Mouse (Mus musculus): Measurements from ENCODE around the gene Fbxo40. TPM values are rescaled to one million over a fixed set of nuclear protein-coding genes. Genes with fewer than 3 reads are reported as not detected.

Gene Fbxo40
- polyA plus RNA-seq, 1 experiment = 0.37 TPM

GRCm38 (mm10) chr16:36947646-36948197, 42.5 kb downstream of the Fbxo40 start:
- H3K27me3 ChIP-seq (ENCODE audit: control insufficient read depth, insufficient read depth, low read length) = no peaks in the 10 kb centered on the region
- no peaks in the 10 kb centered on the region for H3K4me1 ChIP-seq (ENCODE audit: control insufficient read depth, insufficient read depth, low read length)
- no peaks in the 10 kb centered on the region for H3K36me3 ChIP-seq (ENCODE audit: control insufficient read depth, insufficient read depth, low read length)
- no peak for TF ChIP-seq CTCF (IDR thresholded peaks at IDR 0.05; ENCODE audit: control insufficient read depth, insufficient read depth, insufficient replicate concordance, low read depth, low read length)
- TF ChIP-seq POLR2A (IDR thresholded peaks at IDR 0.05; ENCODE audit: control insufficient read depth, low read depth, low read length) = no peak
- no peak overlapping the region for H3K27ac ChIP-seq (ENCODE audit: control insufficient read depth, insufficient read depth, low read depth, low read length)
- no peak overlapping the region for H3K4me3 ChIP-seq (ENCODE audit: control insufficient read depth, low read depth, low read length)

DNA sequence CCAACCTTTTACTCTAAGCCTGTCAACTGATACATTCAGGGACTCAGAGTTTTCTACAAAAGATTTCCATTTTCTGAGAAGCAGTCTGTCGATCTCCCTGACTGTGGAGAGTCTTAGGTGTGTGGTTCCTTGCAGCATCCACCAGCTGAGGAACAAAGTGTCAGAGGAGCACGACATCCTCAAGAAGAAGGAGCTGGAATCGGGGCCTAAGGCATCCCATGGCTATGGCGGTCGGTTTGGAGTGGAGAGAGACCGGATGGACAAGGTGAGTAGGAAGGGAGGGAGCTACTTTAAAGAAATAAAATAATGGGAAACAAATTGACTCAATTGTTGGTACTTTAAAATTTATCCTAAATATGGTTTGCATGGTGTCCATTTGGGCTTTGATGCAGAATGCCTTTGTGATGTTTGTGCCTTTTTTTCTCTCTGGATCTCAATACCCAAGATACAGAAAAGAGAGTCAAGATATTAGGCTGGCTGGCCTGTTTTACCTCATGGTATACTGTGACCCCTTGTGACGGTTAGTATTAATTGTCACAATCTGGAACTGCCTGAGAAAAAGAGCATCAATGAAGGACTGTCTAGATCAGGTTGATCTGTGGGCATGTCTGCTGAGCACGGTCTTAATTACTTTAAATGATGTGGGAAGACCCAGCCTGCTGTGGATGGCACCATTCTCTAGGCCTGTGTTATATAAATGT, 43.7 kb downstream of the Fbxo40 start:
- no peaks in the 10 kb centered on the region for H3K27me3 ChIP-seq (ENCODE audit: control insufficient read depth, insufficient read depth, low read length)

DNA sequence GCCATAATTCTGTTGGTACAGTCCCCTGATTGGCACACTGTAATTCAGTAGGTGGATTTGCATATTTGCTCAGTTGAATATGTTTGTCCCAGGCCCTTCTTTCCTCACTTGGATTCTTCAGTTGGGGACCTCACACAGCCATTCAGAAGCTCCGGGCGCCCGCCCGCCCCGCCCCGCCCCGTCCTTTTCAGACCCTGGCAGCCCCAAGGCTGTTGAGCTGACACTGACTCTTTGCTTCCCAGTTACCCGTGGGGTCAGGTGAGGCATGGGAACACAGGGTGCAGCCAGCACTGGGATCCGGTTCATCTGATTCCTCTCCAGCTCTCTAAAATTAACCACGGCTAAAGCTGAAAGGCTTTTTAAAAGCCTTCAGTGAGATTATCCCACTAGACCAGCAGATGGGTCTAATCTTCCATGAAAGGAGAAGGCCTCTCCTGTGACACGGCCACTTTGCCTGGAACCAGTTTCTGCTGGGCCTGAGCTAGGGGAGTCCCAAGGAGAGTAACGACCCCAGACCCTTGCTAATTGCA, 45.3 kb downstream of the Fbxo40 start:
- no peak overlapping the region for H3K4me3 ChIP-seq (ENCODE audit: control insufficient read depth, low read depth, low read length)
- no peak overlapping the region for H3K27ac ChIP-seq (ENCODE audit: control insufficient read depth, insufficient read depth, low read depth, low read length)
- TF ChIP-seq POLR2A (IDR thresholded peaks at IDR 0.05; ENCODE audit: control insufficient read depth, low read depth, low read length) = no peak
- no peak for TF ChIP-seq CTCF (IDR thresholded peaks at IDR 0.05; ENCODE audit: control insufficient read depth, insufficient read depth, insufficient replicate concordance, low read depth, low read length)
- no peaks in the 10 kb centered on the region for H3K4me1 ChIP-seq (ENCODE audit: control insufficient read depth, insufficient read depth, low read length)
- H3K27me3 ChIP-seq (ENCODE audit: control insufficient read depth, insufficient read depth, low read length) = no peaks in the 10 kb centered on the region
- no peaks in the 10 kb centered on the region for H3K36me3 ChIP-seq (ENCODE audit: control insufficient read depth, insufficient read depth, low read length)

More for the DNA sequence above, 43.7 kb downstream of the Fbxo40 start:
- H3K27ac ChIP-seq (ENCODE audit: control insufficient read depth, insufficient read depth, low read depth, low read length) = no peak overlapping the region
- H3K36me3 ChIP-seq (ENCODE audit: control insufficient read depth, insufficient read depth, low read length) = no peaks in the 10 kb centered on the region
- H3K4me3 ChIP-seq (ENCODE audit: control insufficient read depth, low read depth, low read length) = 0 out of 2 replicates have a peak overlapping the region, but pooled peaks have one; percentile 13
- TF ChIP-seq POLR2A (IDR thresholded peaks at IDR 0.05; ENCODE audit: control insufficient read depth, low read depth, low read length) (no peak), CTCF (IDR thresholded peaks at IDR 0.05; ENCODE audit: control insufficient read depth, insufficient read depth, insufficient replicate concordance, low read depth, low read length) (no peak)
- no peaks in the 10 kb centered on the region for H3K4me1 ChIP-seq (ENCODE audit: control insufficient read depth, insufficient read depth, low read length)

DNA sequence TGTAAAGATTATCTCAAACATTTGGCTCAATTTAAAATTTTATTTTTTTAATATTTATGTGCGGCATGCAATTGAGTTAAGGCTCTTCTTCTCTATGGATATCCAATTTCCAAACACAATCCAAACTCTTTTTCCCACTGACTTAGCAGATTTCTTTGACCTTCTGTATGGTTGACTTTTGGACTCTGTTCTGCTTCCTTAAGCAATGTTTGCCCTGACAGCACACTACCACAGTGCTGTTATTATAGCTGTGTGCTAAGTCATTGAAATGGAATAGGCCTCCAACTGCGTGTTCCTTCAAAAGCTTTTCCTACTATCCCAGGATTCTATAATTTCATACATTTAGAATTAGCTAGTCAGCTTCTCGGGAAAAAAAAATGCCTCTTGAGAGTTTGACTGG, 46.7 kb downstream of the Fbxo40 start:
- no peak overlapping the region for H3K27ac ChIP-seq (ENCODE audit: control insufficient read depth, insufficient read depth, low read depth, low read length)
- H3K4me3 ChIP-seq (ENCODE audit: control insufficient read depth, low read depth, low read length) = no peak overlapping the region
- H3K36me3 ChIP-seq (ENCODE audit: control insufficient read depth, insufficient read depth, low read length) = no peaks in the 10 kb centered on the region
- no peaks in the 10 kb centered on the region for H3K4me1 ChIP-seq (ENCODE audit: control insufficient read depth, insufficient read depth, low read length)
- H3K27me3 ChIP-seq (ENCODE audit: control insufficient read depth, insufficient read depth, low read length) = no peaks in the 10 kb centered on the region
- TF ChIP-seq CTCF (IDR thresholded peaks at IDR 0.05; ENCODE audit: control insufficient read depth, insufficient read depth, insufficient replicate concordance, low read depth, low read length) = no peak
- TF ChIP-seq POLR2A (IDR thresholded peaks at IDR 0.05; ENCODE audit: control insufficient read depth, low read depth, low read length) = no peak

- Histone ChIP-seq H3K27ac (ENCODE audit: control insufficient read depth, insufficient read depth, low read depth, low read length) (no peak overlapping the region), H3K27me3 (ENCODE audit: control insufficient read depth, insufficient read depth, low read length) (no peaks in the 10 kb centered on the region), H3K4me1 (ENCODE audit: control insufficient read depth, insufficient read depth, low read length) (no peaks in the 10 kb centered on the region), H3K4me3 (ENCODE audit: control insufficient read depth, low read depth, low read length) (no peak overlapping the region), H3K36me3 (ENCODE audit: control insufficient read depth, insufficient read depth, low read length) (no peaks in the 10 kb centered on the region)
- TF ChIP-seq CTCF (IDR thresholded peaks at IDR 0.05; ENCODE audit: control insufficient read depth, insufficient read depth, insufficient replicate concordance, low read depth, low read length) = no peak
- no peak for TF ChIP-seq POLR2A (IDR thresholded peaks at IDR 0.05; ENCODE audit: control insufficient read depth, low read depth, low read length)
These were observed 48.4 kb downstream of the Fbxo40 start for GRCm38 (mm10) chr16:36941895-36942294.

- H3K36me3 ChIP-seq (ENCODE audit: control insufficient read depth, insufficient read depth, low read length) = no peaks in the 10 kb centered on the region
- TF ChIP-seq POLR2A (IDR thresholded peaks at IDR 0.05; ENCODE audit: control insufficient read depth, low read depth, low read length) (no peak), CTCF (IDR thresholded peaks at IDR 0.05; ENCODE audit: control insufficient read depth, insufficient read depth, insufficient replicate concordance, low read depth, low read length) (no peak)
These were observed 49.0 kb downstream of the Fbxo40 start for GRCm38 (mm10) chr16:36941137-36941727.

GRCm38 (mm10) chr16:36935814-36936213, 54.5 kb downstream of the Fbxo40 start:
- H3K27ac ChIP-seq (ENCODE audit: control insufficient read depth, insufficient read depth, low read depth, low read length) = no peak overlapping the region
- H3K27me3 ChIP-seq (ENCODE audit: control insufficient read depth, insufficient read depth, low read length) = no peaks in the 10 kb centered on the region
- no peak for TF ChIP-seq POLR2A (IDR thresholded peaks at IDR 0.05; ENCODE audit: control insufficient read depth, low read depth, low read length)
- TF ChIP-seq CTCF (IDR thresholded peaks at IDR 0.05; ENCODE audit: control insufficient read depth, insufficient read depth, insufficient replicate concordance, low read depth, low read length) = no peak
- H3K4me3 ChIP-seq (ENCODE audit: control insufficient read depth, low read depth, low read length) = no peak overlapping the region
- no peaks in the 10 kb centered on the region; the same call in 1 of the 2 replicates for H3K36me3 ChIP-seq (ENCODE audit: control insufficient read depth, insufficient read depth, low read length)
- H3K4me1 ChIP-seq (ENCODE audit: control insufficient read depth, insufficient read depth, low read length) = no peaks in the 10 kb centered on the region

More at GRCm38 (mm10) chr16:36941137-36941727, 49.0 kb downstream of the Fbxo40 start:
- Histone ChIP-seq H3K27me3 (ENCODE audit: control insufficient read depth, insufficient read depth, low read length) (no peaks in the 10 kb centered on the region), H3K27ac (ENCODE audit: control insufficient read depth, insufficient read depth, low read depth, low read length) (no peak overlapping the region), H3K4me1 (ENCODE audit: control insufficient read depth, insufficient read depth, low read length) (no peaks in the 10 kb centered on the region), H3K4me3 (ENCODE audit: control insufficient read depth, low read depth, low read length) (no peak overlapping the region)

Measured in testis, adult 2 months (tissue).